In the genomic region with DNA sequence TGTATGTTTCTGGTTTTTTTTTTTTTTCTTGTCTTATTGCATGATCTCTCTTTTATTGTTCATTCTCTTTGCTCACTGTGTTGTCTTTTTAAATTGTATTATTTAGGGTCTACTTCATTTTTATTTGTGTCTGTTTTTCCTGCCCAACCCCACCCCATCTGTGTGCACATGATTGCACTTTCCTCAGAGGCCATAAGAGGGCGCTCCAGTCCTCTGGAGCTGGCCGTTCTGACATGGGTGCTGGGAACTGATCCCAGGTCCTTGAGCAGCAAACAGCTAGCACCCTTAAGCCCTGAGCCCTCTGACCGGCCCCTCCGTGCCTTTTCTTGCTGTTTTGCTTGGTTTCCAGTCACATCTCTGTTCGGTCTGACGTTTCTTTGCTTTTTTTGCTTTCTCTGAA, we compare ENCODE assay signal across 12 mouse cellular contexts. TPM values are rescaled to one million over a fixed set of nuclear protein-coding genes. Genes with fewer than 3 reads are reported as not detected.
A peak's percentile ranks its signal among the peaks of the same experiment; 100 is the strongest.
DNase-seq lines count a peak whose midpoint lies in the region; ATAC-seq and TF ChIP-seq lines count a peak whose summit lies in the region.
"Had no signal": no experiment of that assay in that cellular context is flagged by ENCODE, and none has a peak within 500 bp of the region (broad histone marks: within the 10 kb centered on the region; RNA-seq: fewer than 3 reads in every experiment).

No protein-coding gene starts in this region.

- H3K36me3 ChIP-seq in heart, embryonic 10.5 days, result peaks cover 56% of the 10 kb centered on the region
- no peaks in the 10 kb centered on the region for H3K36me3 ChIP-seq in liver, embryonic 14.5 days (replicated peaks; ENCODE audit: control insufficient read depth, insufficient read depth, low read depth)
- H3K36me3 ChIP-seq in liver, embryonic 12.5 days, result peaks cover 43% of the 10 kb centered on the region
- peaks cover 0 to 16% of the 10 kb centered on the region in 2 experiments; a peak in 2 of 4 replicates for H3K36me3 ChIP-seq in MEL (ENCODE audit: control insufficient read depth in 1 of 2, insufficient read depth in 2 of 2, low read length in 2 of 2)
- H3K36me3 ChIP-seq: midbrain, embryonic 12.5 days had no signal

- no peak for TF ChIP-seq POLR2A in MEL (IDR thresholded peaks at IDR 0.05; ENCODE audit: control insufficient read depth in 1 of 2, insufficient read depth in 1 of 2, low read depth in 1 of 2, low read length in 2 of 2, poor library complexity in 1 of 2)

- H3K27ac ChIP-seq in heart, embryonic 10.5 days, result no peak overlapping the region
- H3K27ac ChIP-seq in liver, embryonic 14.5 days, result no peak overlapping the region
- no peak overlapping the region for H3K27ac ChIP-seq in liver, embryonic 12.5 days
- no peak overlapping the region for H3K27ac ChIP-seq in MEL (ENCODE audit: control insufficient read depth, low read depth, low read length)
- H3K27ac ChIP-seq: midbrain, embryonic 12.5 days had no signal

- H3K4me2 ChIP-seq in liver, embryonic 14.5 days (ENCODE audit: low read depth), result no peak overlapping the region
- H3K4me2 ChIP-seq in liver, embryonic 12.5 days, result no peak overlapping the region
- H3K4me2 ChIP-seq: midbrain, embryonic 12.5 days had no signal

- peaks cover under 1% of the 10 kb centered on the region; the same call in 1 of the 2 replicates for H3K79me2 ChIP-seq in MEL (ENCODE audit: control insufficient read depth, insufficient read depth, low read length, poor library complexity)

- H3K9me3 ChIP-seq in heart, embryonic 10.5 days, result 0 out of 2 replicates have a peak, but pooled peaks cover 3% of the 10 kb centered on the region
- no peaks in the 10 kb centered on the region; the same call in 1 of the 2 replicates for H3K9me3 ChIP-seq in liver, embryonic 14.5 days (ENCODE audit: control insufficient read depth, low read length)
- peaks cover 3% of the 10 kb centered on the region for H3K9me3 ChIP-seq in liver, embryonic 12.5 days (replicated peaks)
- H3K9me3 ChIP-seq in MEL (replicated peaks; ENCODE audit: insufficient read depth, low read length), result no peaks in the 10 kb centered on the region

- WGBS in heart, embryonic 10.5 days, result 90% methylated on average over 6 of the region's 6 CpGs
- WGBS in liver, embryonic 14.5 days (ENCODE audit: insufficient replicate concordance), result 86% methylated on average over 6 of the region's 6 CpGs
- WGBS in liver, embryonic 12.5 days (ENCODE audit: insufficient replicate concordance), result 84% methylated on average over 6 of the region's 6 CpGs

- H3K27me3 ChIP-seq in heart, embryonic 10.5 days (ENCODE audit: insufficient read depth, poor library complexity, severe bottlenecking), result no peaks in the 10 kb centered on the region
- H3K27me3 ChIP-seq in liver, embryonic 14.5 days (ENCODE audit: control insufficient read depth, insufficient read depth, low read length), result peaks cover 23% of the 10 kb centered on the region
- peaks cover 35% of the 10 kb centered on the region for H3K27me3 ChIP-seq in liver, embryonic 12.5 days (replicated peaks)
- no peaks in the 10 kb centered on the region for H3K27me3 ChIP-seq in MEL (ENCODE audit: control insufficient read depth in 1 of 2, insufficient read depth in 2 of 2, low read length in 2 of 2)

- intact Hi-C loops in heart, postnatal 14 days (cut with DNase I), result no loop called here
- intact Hi-C loops in left cerebral cortex, postnatal 4 days (cut with DNase I), result loop anchor here (5.0 kb wide), 1 partner anchor 46 kb away; the partner anchor contains the start of gene Polr2e

- no peak for TF ChIP-seq EP300 in liver, embryonic 14.5 days (IDR thresholded peaks at IDR 0.05; ENCODE audit: low read depth)
- TF ChIP-seq EP300 in MEL (IDR thresholded peaks at IDR 0.05; ENCODE audit: low read depth in 1 of 2, low read length in 2 of 2), result no peak

- 0 out of 2 replicates have a peak overlapping the region, but pooled peaks have one; percentile 3 for H3K4me3 ChIP-seq in heart, embryonic 10.5 days
- no peak overlapping the region for H3K4me3 ChIP-seq in liver, embryonic 14.5 days (ENCODE audit: insufficient read depth in 1 of 2, low read depth in 2 of 2, low read length in 2 of 2)
- no peak overlapping the region for H3K4me3 ChIP-seq in liver, embryonic 12.5 days
- no peak overlapping the region for H3K4me3 ChIP-seq in MEL (ENCODE audit: control insufficient read depth in 1 of 2, insufficient read depth in 1 of 2, low read depth in 2 of 2, low read length in 2 of 2)
- H3K4me3 ChIP-seq: erythroblast, embryonic 14.5 days; midbrain, embryonic 12.5 days had no signal

- peak; percentile 54 for TF ChIP-seq RAD21 in MEL (IDR thresholded peaks at IDR 0.05; ENCODE audit: low read depth, low read length)

- no peak for ATAC-seq in liver, embryonic 14.5 days (ENCODE audit: insufficient read depth)
- ATAC-seq in liver, embryonic 12.5 days, result no peak

- DNase-seq in heart, embryonic 10.5 days (ENCODE audit: low spot score), result no peak
- no peak for DNase-seq in heart, postnatal 14 days
- no peak for DNase-seq in liver, embryonic 14.5 days (ENCODE audit: low read depth in 3 of 3, low spot score in 3 of 3)
- DNase-seq in MEL (ENCODE audit: low read depth, low spot score), result no peak
- peak; percentile 48 for DNase-seq in naive thymus-derived CD4-positive, alpha-beta T cell, adult 2 months (ENCODE audit: low read depth)
- no peak for DNase-seq in cerebellum, postnatal 36 days
- no peak for DNase-seq in left cerebral cortex, postnatal 4 days
- DNase-seq: kidney, adult 9 months; lung, adult 18-20 months had no signal

- H3K9ac ChIP-seq in liver, embryonic 14.5 days (replicated peaks), result no peak overlapping the region
- H3K9ac ChIP-seq in liver, embryonic 12.5 days, result no peak overlapping the region
- no peak overlapping the region for H3K9ac ChIP-seq in MEL (ENCODE audit: control insufficient read depth, low read depth, low read length, poor library complexity, severe bottlenecking)
- H3K9ac ChIP-seq: midbrain, embryonic 12.5 days had no signal

- peak; percentile 56 for TF ChIP-seq CTCF in liver, embryonic 14.5 days (IDR thresholded peaks at IDR 0.05; ENCODE audit: low read depth)
- peak; percentile 39 to 65 (median 59); a peak in 5 of 6 replicates for TF ChIP-seq CTCF in MEL (IDR thresholded peaks at IDR 0.05 in 2 of 3, conservative IDR thresholded peaks at IDR 0.05 in 1 of 3; ENCODE audit: control insufficient read depth in 1 of 3, insufficient read depth in 1 of 3, low read depth in 2 of 3, low read length in 3 of 3, poor library complexity in 1 of 3, severe bottlenecking in 1 of 3)

- H3K4me1 ChIP-seq in heart, embryonic 10.5 days, result peaks cover 53% of the 10 kb centered on the region
- peaks cover 22 to 26% of the 10 kb centered on the region in 2 experiments for H3K4me1 ChIP-seq in liver, embryonic 14.5 days (replicated peaks; ENCODE audit: control insufficient read depth in 2 of 2, insufficient read depth in 2 of 2, low read length in 1 of 2)
- H3K4me1 ChIP-seq in liver, embryonic 12.5 days, result peaks cover 65% of the 10 kb centered on the region
- H3K4me1 ChIP-seq in MEL (ENCODE audit: control insufficient read depth in 1 of 2, insufficient read depth in 2 of 2, low read length in 2 of 2), result peaks cover 14 to 28% of the 10 kb centered on the region in 2 experiments

RNA-seq across cellular contexts. Expression of gene Cnn2, which starts 3.2 kb away (rescaled TPM):
- polyA plus RNA-seq in heart, embryonic 10.5 days (2016; fragmentation: Nextera tagmentation; extraction: Ambion mirVana), result 408 and 456 TPM in 2 replicates
- 10 to 100 TPM; 36.2 to 45.9 TPM for total RNA-seq in heart, postnatal 14 days (2021)
- polyA plus RNA-seq in liver, embryonic 14.5 days (2012; rRNA removed), result 14.3 and 15.8 TPM in 2 replicates
- 33.8 and 39.7 TPM in 2 replicates for polyA plus RNA-seq in liver, embryonic 14.5 days (2014; fragmentation: Nextera tagmentation; extraction: Ambion mirVana)
- 68.2 and 75.4 TPM in 2 replicates for polyA plus RNA-seq in liver, embryonic 12.5 days (2016; fragmentation: Nextera tagmentation; extraction: Ambion mirVana)
- 8.7 and 9.1 TPM in 2 replicates for total RNA-seq in MEL (2012; rRNA removed)
- polyA plus RNA-seq in MEL (2012; ENCODE audit: insufficient read depth in 1 of 2, insufficient read length in 2 of 2, low read depth in 1 of 2, low replicate concordance in 2 of 2, missing spikeins in 1 of 2), result 10 to 100 TPM in 1 of 2 experiments, not detected in 1; 25.3 TPM
- total RNA-seq in left cerebral cortex, postnatal 4 days (2021), result 10 to 100 TPM; 12.4 to 17.2 TPM

RNA-seq across cellular contexts. Expression of gene Abca7, which starts 4.7 kb away (rescaled TPM):
- polyA plus RNA-seq in heart, embryonic 10.5 days (2016; fragmentation: Nextera tagmentation; extraction: Ambion mirVana), result 2.8 and 4.1 TPM in 2 replicates
- 1 to 10 TPM; 7.0 to 8.5 TPM for total RNA-seq in heart, postnatal 14 days (2021)
- 11.2 and 12.7 TPM in 2 replicates for polyA plus RNA-seq in liver, embryonic 14.5 days (2012; rRNA removed)
- polyA plus RNA-seq in liver, embryonic 14.5 days (2014; fragmentation: Nextera tagmentation; extraction: Ambion mirVana), result 4.9 and 6.0 TPM in 2 replicates
- 10.5 and 12.1 TPM in 2 replicates for polyA plus RNA-seq in liver, embryonic 12.5 days (2016; fragmentation: Nextera tagmentation; extraction: Ambion mirVana)
- total RNA-seq in MEL (2012; rRNA removed), result 7.4 and 7.7 TPM in 2 replicates
- polyA plus RNA-seq in MEL (2012; ENCODE audit: insufficient read depth in 1 of 2, insufficient read length in 2 of 2, low read depth in 1 of 2, low replicate concordance in 2 of 2, missing spikeins in 1 of 2), result 10 to 100 TPM in 1 of 2 experiments, not detected in 1; 16.8 TPM
- 1 to 10 TPM; 7.2 to 8.1 TPM for total RNA-seq in left cerebral cortex, postnatal 4 days (2021)

RNA-seq across cellular contexts. Expression of gene Tmem259, which starts 7.4 kb away (rescaled TPM):
- polyA plus RNA-seq in heart, embryonic 10.5 days (2016; fragmentation: Nextera tagmentation; extraction: Ambion mirVana), result 12.7 and 16.4 TPM in 2 replicates
- total RNA-seq in heart, postnatal 14 days (2021), result 100 to 1,000 TPM; 124 to 125 TPM
- 59.7 and 79.7 TPM in 2 replicates for polyA plus RNA-seq in liver, embryonic 14.5 days (2012; rRNA removed)
- 5.9 and 8.6 TPM in 2 replicates for polyA plus RNA-seq in liver, embryonic 14.5 days (2014; fragmentation: Nextera tagmentation; extraction: Ambion mirVana)
- polyA plus RNA-seq in liver, embryonic 12.5 days (2016; fragmentation: Nextera tagmentation; extraction: Ambion mirVana), result 17.2 and 17.5 TPM in 2 replicates
- 58.2 and 62.0 TPM in 2 replicates for total RNA-seq in MEL (2012; rRNA removed)
- 100 to 1,000 TPM in 1 of 2 experiments, not detected in 1; 150 TPM for polyA plus RNA-seq in MEL (2012; ENCODE audit: insufficient read depth in 1 of 2, insufficient read length in 2 of 2, low read depth in 1 of 2, low replicate concordance in 2 of 2, missing spikeins in 1 of 2)
- total RNA-seq in left cerebral cortex, postnatal 4 days (2021), result 100 to 1,000 TPM; 117 to 127 TPM

RNA-seq across cellular contexts. Expression of gene Grin3b, which starts 21.0 kb away (rescaled TPM):
- 0.30 and 0.34 TPM in 2 replicates for polyA plus RNA-seq in heart, embryonic 10.5 days (2016; fragmentation: Nextera tagmentation; extraction: Ambion mirVana)
- total RNA-seq in heart, postnatal 14 days (2021), result under 1 TPM; 0.10 to 0.19 TPM
- polyA plus RNA-seq in liver, embryonic 14.5 days (2012; rRNA removed), result 0.01 and 0.03 TPM in 2 replicates
- polyA plus RNA-seq in liver, embryonic 14.5 days (2014; fragmentation: Nextera tagmentation; extraction: Ambion mirVana), result 0.13 TPM in 1 of 2 replicates, not detected in the other
- 0.14 TPM in 2 replicates for polyA plus RNA-seq in liver, embryonic 12.5 days (2016; fragmentation: Nextera tagmentation; extraction: Ambion mirVana)
- 0.16 and 0.42 TPM in 2 replicates for total RNA-seq in MEL (2012; rRNA removed)
- 1 to 10 TPM in 1 of 2 experiments, not detected in 1; 1.1 TPM for polyA plus RNA-seq in MEL (2012; ENCODE audit: insufficient read depth in 1 of 2, insufficient read length in 2 of 2, low read depth in 1 of 2, low replicate concordance in 2 of 2, missing spikeins in 1 of 2)
- total RNA-seq in left cerebral cortex, postnatal 4 days (2021), result under 1 TPM; 0.12 to 0.30 TPM
- polyA plus RNA-seq: erythroblast, embryonic 14.5 days had no signal

RNA-seq across cellular contexts. Expression of gene Arhgap45, which starts 24.9 kb away (rescaled TPM):
- polyA plus RNA-seq in heart, embryonic 10.5 days (2016; fragmentation: Nextera tagmentation; extraction: Ambion mirVana), result 12.0 and 16.7 TPM in 2 replicates
- 10 to 100 TPM in 1 of 2 experiments, 1 to 10 TPM in 1; 4.9 to 11.3 TPM for total RNA-seq in heart, postnatal 14 days (2021)
- 17.5 and 20.9 TPM in 2 replicates for polyA plus RNA-seq in liver, embryonic 14.5 days (2012; rRNA removed)
- polyA plus RNA-seq in liver, embryonic 14.5 days (2014; fragmentation: Nextera tagmentation; extraction: Ambion mirVana), result 7.9 and 9.3 TPM in 2 replicates
- polyA plus RNA-seq in liver, embryonic 12.5 days (2016; fragmentation: Nextera tagmentation; extraction: Ambion mirVana), result 22.3 and 22.8 TPM in 2 replicates
- total RNA-seq in MEL (2012; rRNA removed), result 25.2 and 26.2 TPM in 2 replicates
- 10 to 100 TPM in 1 of 2 experiments, not detected in 1; 53.6 TPM for polyA plus RNA-seq in MEL (2012; ENCODE audit: insufficient read depth in 1 of 2, insufficient read length in 2 of 2, low read depth in 1 of 2, low replicate concordance in 2 of 2, missing spikeins in 1 of 2)
- total RNA-seq in left cerebral cortex, postnatal 4 days (2021), result 1 to 10 TPM; 1.6 to 1.7 TPM
